Mouse (Mus musculus): Measurements from ENCODE around the gene Xndc1. TPM values are rescaled to one million over a fixed set of nuclear protein-coding genes. Genes with fewer than 3 reads are reported as not detected.

Gene Xndc1
- total RNA-seq, 1 experiment, result 32.2 TPM

- no peak overlapping the region for H3K9ac ChIP-seq (ENCODE audit: insufficient read depth, low read depth, low read length, poor library complexity, severe bottlenecking)
- no peak overlapping the region for H3K4me3 ChIP-seq (ENCODE audit: insufficient read depth in 1 of 2, low read depth in 1 of 2, low read length in 2 of 2, poor library complexity in 1 of 2, severe bottlenecking in 1 of 2)
- no peak for TF ChIP-seq MAFK (IDR thresholded peaks at IDR 0.05; ENCODE audit: insufficient read depth, low read depth, low read length)
- no peak for TF ChIP-seq ZC3H11A (IDR thresholded peaks at IDR 0.05; ENCODE audit: borderline replicate concordance, low read depth, low read length)
- TF ChIP-seq HCFC1 (IDR thresholded peaks at IDR 0.05; ENCODE audit: borderline replicate concordance, insufficient read depth, low read length), result no peak
- no peak for TF ChIP-seq ZNF384 (IDR thresholded peaks at IDR 0.05; ENCODE audit: low read depth, low read length)
- no peak for TF ChIP-seq CHD2 (IDR thresholded peaks at IDR 0.05; ENCODE audit: low read depth, low read length)
- H3K4me1 ChIP-seq (ENCODE audit: control insufficient read depth in 2 of 2, insufficient read depth in 2 of 2, low read length in 2 of 2, poor library complexity in 1 of 2), result peaks cover 0 to 2% of the 10 kb centered on the region in 2 experiments; a peak in 1 of 4 replicates
- peaks cover 41% of the 10 kb centered on the region for H3K36me3 ChIP-seq (ENCODE audit: control insufficient read depth, insufficient read depth, low read length, poor library complexity, severe bottlenecking)
- H3K27ac ChIP-seq (ENCODE audit: insufficient read depth, low read depth, low read length, poor library complexity, severe bottlenecking), result no peak overlapping the region
- H3K9me3 ChIP-seq (ENCODE audit: control insufficient read depth, insufficient read depth, low read depth, low read length), result no peaks in the 10 kb centered on the region
- DNase-seq (ENCODE audit: low read depth, low spot score), result no peak
- in situ Hi-C loops (cut with MboI; ENCODE audit: low sequenced_read_pairs in 2 of 2, unreplicated experiment in 2 of 2), result loop anchor here in 1 of 2 experiments (10.0 kb wide), 1 partner anchor 152 kb away; no protein-coding TSS in a partner anchor
These were observed 11.5 kb downstream of the Xndc1 start for GRCm38 (mm10) chr7:102076714-102077296.

GRCm38 (mm10) chr7:102078517-102078916 is 13.2 kb downstream of the Xndc1 start:
- H3K27ac ChIP-seq (ENCODE audit: insufficient read depth, low read depth, low read length, poor library complexity, severe bottlenecking), result no peak overlapping the region
- TF ChIP-seq MAFK (IDR thresholded peaks at IDR 0.05; ENCODE audit: insufficient read depth, low read depth, low read length) (no peak), ZNF384 (IDR thresholded peaks at IDR 0.05; ENCODE audit: low read depth, low read length) (no peak), ZC3H11A (IDR thresholded peaks at IDR 0.05; ENCODE audit: borderline replicate concordance, low read depth, low read length) (no peak), CHD2 (IDR thresholded peaks at IDR 0.05; ENCODE audit: low read depth, low read length) (no peak), HCFC1 (IDR thresholded peaks at IDR 0.05; ENCODE audit: borderline replicate concordance, insufficient read depth, low read length) (no peak)
- H3K36me3 ChIP-seq (ENCODE audit: control insufficient read depth, insufficient read depth, low read length, poor library complexity, severe bottlenecking), result peaks cover 41% of the 10 kb centered on the region
- peaks cover 0 to 2% of the 10 kb centered on the region in 2 experiments; a peak in 1 of 4 replicates for H3K4me1 ChIP-seq (ENCODE audit: control insufficient read depth in 2 of 2, insufficient read depth in 2 of 2, low read length in 2 of 2, poor library complexity in 1 of 2)
- H3K9me3 ChIP-seq (ENCODE audit: control insufficient read depth, insufficient read depth, low read depth, low read length), result no peaks in the 10 kb centered on the region
- H3K9ac ChIP-seq (ENCODE audit: insufficient read depth, low read depth, low read length, poor library complexity, severe bottlenecking), result no peak overlapping the region
- DNase-seq (ENCODE audit: low read depth, low spot score), result no peak
- in situ Hi-C loops (cut with MboI; ENCODE audit: low sequenced_read_pairs in 2 of 2, unreplicated experiment in 2 of 2), result loop anchor here in 1 of 2 experiments (10.0 kb wide), 1 partner anchor 154 kb away; no protein-coding TSS in a partner anchor
- H3K4me3 ChIP-seq (ENCODE audit: insufficient read depth in 1 of 2, low read depth in 1 of 2, low read length in 2 of 2, poor library complexity in 1 of 2, severe bottlenecking in 1 of 2), result no peak overlapping the region

- Histone ChIP-seq H3K4me1 (ENCODE audit: control insufficient read depth in 2 of 2, insufficient read depth in 2 of 2, low read length in 2 of 2, poor library complexity in 1 of 2) (peaks cover 0 to 2% of the 10 kb centered on the region in 2 experiments; a peak in 1 of 4 replicates), H3K36me3 (ENCODE audit: control insufficient read depth, insufficient read depth, low read length, poor library complexity, severe bottlenecking) (peaks cover 35% of the 10 kb centered on the region), H3K9me3 (ENCODE audit: control insufficient read depth, insufficient read depth, low read depth, low read length) (no peaks in the 10 kb centered on the region), H3K27ac (ENCODE audit: insufficient read depth, low read depth, low read length, poor library complexity, severe bottlenecking) (no peak overlapping the region), H3K4me3 (ENCODE audit: insufficient read depth in 1 of 2, low read depth in 1 of 2, low read length in 2 of 2, poor library complexity in 1 of 2, severe bottlenecking in 1 of 2) (no peak overlapping the region), H3K9ac (ENCODE audit: insufficient read depth, low read depth, low read length, poor library complexity, severe bottlenecking) (no peak overlapping the region)
- no peak for DNase-seq (ENCODE audit: low read depth, low spot score)
- TF ChIP-seq CHD2 (IDR thresholded peaks at IDR 0.05; ENCODE audit: low read depth, low read length) (no peak), HCFC1 (IDR thresholded peaks at IDR 0.05; ENCODE audit: borderline replicate concordance, insufficient read depth, low read length) (no peak), MAFK (IDR thresholded peaks at IDR 0.05; ENCODE audit: insufficient read depth, low read depth, low read length) (no peak), ZC3H11A (IDR thresholded peaks at IDR 0.05; ENCODE audit: borderline replicate concordance, low read depth, low read length) (no peak), ZNF384 (IDR thresholded peaks at IDR 0.05; ENCODE audit: low read depth, low read length) (no peak)
- in situ Hi-C loops (cut with MboI; ENCODE audit: low sequenced_read_pairs in 2 of 2, unreplicated experiment in 2 of 2), result no loop called here
These were observed 15.0 kb downstream of the Xndc1 start for GRCm38 (mm10) chr7:102080311-102080710.

- TF ChIP-seq HCFC1 (IDR thresholded peaks at IDR 0.05; ENCODE audit: borderline replicate concordance, insufficient read depth, low read length) (no peak), ZC3H11A (IDR thresholded peaks at IDR 0.05; ENCODE audit: borderline replicate concordance, low read depth, low read length) (no peak)
- H3K4me1 ChIP-seq (ENCODE audit: control insufficient read depth in 2 of 2, insufficient read depth in 2 of 2, low read length in 2 of 2, poor library complexity in 1 of 2), result peaks cover 0 to 2% of the 10 kb centered on the region in 2 experiments; a peak in 1 of 4 replicates
- H3K36me3 ChIP-seq (ENCODE audit: control insufficient read depth, insufficient read depth, low read length, poor library complexity, severe bottlenecking), result peaks cover 30% of the 10 kb centered on the region
- no peak for DNase-seq (ENCODE audit: low read depth, low spot score)
- no peak overlapping the region for H3K4me3 ChIP-seq (ENCODE audit: insufficient read depth in 1 of 2, low read depth in 1 of 2, low read length in 2 of 2, poor library complexity in 1 of 2, severe bottlenecking in 1 of 2)
- H3K9me3 ChIP-seq (ENCODE audit: control insufficient read depth, insufficient read depth, low read depth, low read length), result no peaks in the 10 kb centered on the region
- no peak overlapping the region for H3K9ac ChIP-seq (ENCODE audit: insufficient read depth, low read depth, low read length, poor library complexity, severe bottlenecking)
- H3K27ac ChIP-seq (ENCODE audit: insufficient read depth, low read depth, low read length, poor library complexity, severe bottlenecking), result no peak overlapping the region
- in situ Hi-C loops (cut with MboI; ENCODE audit: low sequenced_read_pairs in 2 of 2, unreplicated experiment in 2 of 2), result no loop called here
These were observed 16.5 kb downstream of the Xndc1 start for GRCm38 (mm10) chr7:102081784-102082183.

All from ES-E14 (cell line).